Mouse (Mus musculus) heart, postnatal 0 days (tissue): Measurements from ENCODE around the gene Alk. TPM values are rescaled to one million over a fixed set of nuclear protein-coding genes. Genes with fewer than 3 reads are reported as not detected.

ENCODE experiments used
- ATAC-seq: fragments of 200-750 bp; cut with Nextera tagmentation; 2 replicates; pipeline ENCODE4 v1.8.0; 2017; ENCODE audit warnings: low read depth, moderate number of reproducible peaks, moderate library complexity; ENCODE audit not compliant: insufficient read depth
- DNase-seq: peaks from one replicate; pipeline ENCODE4 v3.0.0-alpha.2; 2016; ENCODE audit warnings: low spot score
- H3K27ac ChIP-seq: fragments of 300-500 bp; sonication (generic); 2 replicates; pipeline ENCODE4 v1.5.1; 2014; ENCODE audit warnings: low read depth, mild to moderate bottlenecking
- H3K27me3 ChIP-seq: fragments of 300-500 bp; sonication (generic); 2 replicates; pipeline ENCODE4 v1.6.1; 2014; ENCODE audit warnings: low read length, mixed read lengths; ENCODE audit not compliant: control insufficient read depth, insufficient read depth
- H3K36me3 ChIP-seq: fragments of 300-500 bp; sonication (generic); replicated peaks from 2 replicates; pipeline ENCODE4 v1.6.1; 2014; ENCODE audit warnings: low read length, mixed read lengths; ENCODE audit not compliant: control insufficient read depth, insufficient read depth
- H3K4me1 ChIP-seq: fragments of 300-500 bp; sonication (generic); 2 replicates; pipeline ENCODE4 v1.6.1; 2014; ENCODE audit warnings: antibody characterized with exemption; ENCODE audit not compliant: control insufficient read depth, insufficient read depth
- H3K4me2 ChIP-seq: fragments of 300-500 bp; sonication (generic); 2 replicates; pipeline ENCODE4 v1.6.1; 2014; ENCODE audit warnings: low read depth, mild to moderate bottlenecking, low read length, moderate library complexity
- H3K4me3 ChIP-seq: fragments of 300-500 bp; sonication (generic); 2 replicates; pipeline ENCODE4 v1.5.1; 2014; ENCODE audit warnings: low read depth, low read length
- H3K9ac ChIP-seq: fragments of 300-500 bp; sonication (generic); replicated peaks from 2 replicates; pipeline ENCODE4 v1.6.1; 2014; ENCODE audit warnings: low read depth, low read length, mixed read lengths
- H3K9me3 ChIP-seq: fragments of 300-500 bp; sonication (generic); replicated peaks from 2 replicates; pipeline ENCODE4 v1.6.1; 2016; ENCODE audit warnings: low read length; ENCODE audit not compliant: control insufficient read depth
- CTCF ChIP-seq: IDR thresholded peaks from 2 replicates; pipeline ENCODE4 v1.5.1; 2016; ENCODE audit warnings: antibody characterized with exemption, control low read depth, low read depth
- EP300 ChIP-seq: IDR thresholded peaks from 2 replicates; pipeline ENCODE4 v1.6.1; 2016; ENCODE audit warnings: antibody characterized with exemption, low read depth
- WGBS: fragments of 180-500 bp; shearing (Covaris S2); extraction: QIAGEN DNeasy Blood & Tissue Kit; methylation state at CpG from one replicate; pipeline ENCODE4 v1.1.7; 2014; 5-methylcytosine and 5-hydroxymethylcytosine counted together
- polyA plus RNA-seq: library from polyadenylated mRNA; unstranded; fragments of >200 nt; fragmentation: Nextera tagmentation; extraction: Ambion mirVana; gene quantifications from 2 replicates; pipeline ENCODE4 v1.2.1, GENCODE M21; 2015
- total RNA-seq: library from RNA; depleted of rRNA; stranded (reverse); fragments of >200 nt; gene quantifications from 2 replicates; pipeline ENCODE4 v1.2.3, GENCODE M21; 2014; ENCODE audit warnings: low replicate concordance

The Alk gene
- total and polyA plus RNA-seq, 2 experiments from 2014 or later, result 0.04 TPM; not detected in 1

DNA sequence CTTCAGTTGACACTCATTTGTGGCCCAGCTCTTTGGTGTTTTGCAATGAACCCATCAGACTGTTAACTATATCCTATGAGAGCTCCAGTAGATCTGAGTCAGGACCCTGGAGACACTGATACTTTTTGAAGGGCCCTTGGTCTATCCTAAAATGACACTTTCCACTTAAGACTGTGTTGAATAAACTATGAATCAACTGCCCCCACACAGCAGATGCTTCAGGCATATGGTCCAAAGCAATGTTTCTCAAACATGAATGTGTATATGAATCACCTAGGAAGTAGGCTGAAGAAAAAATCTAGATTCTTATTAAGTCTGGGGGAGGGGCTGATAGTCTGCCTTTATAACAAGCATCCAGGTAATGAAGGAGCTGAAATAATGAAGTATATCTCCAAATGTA lies 189.8 kb downstream of the Alk start:
- no peak overlapping the region for H3K4me2 ChIP-seq
- no peak overlapping the region for H3K4me3 ChIP-seq
- H3K27ac ChIP-seq, result no peak overlapping the region
- H3K9me3 ChIP-seq, result no peaks in the 10 kb centered on the region
- DNase-seq (no peak), ATAC-seq (no peak)
- TF ChIP-seq CTCF (no peak), EP300 (no peak)
- H3K36me3 ChIP-seq, result no peaks in the 10 kb centered on the region
- H3K9ac ChIP-seq, result no peak overlapping the region
- no peaks in the 10 kb centered on the region for H3K27me3 ChIP-seq
- H3K4me1 ChIP-seq, result no peaks in the 10 kb centered on the region

DNA sequence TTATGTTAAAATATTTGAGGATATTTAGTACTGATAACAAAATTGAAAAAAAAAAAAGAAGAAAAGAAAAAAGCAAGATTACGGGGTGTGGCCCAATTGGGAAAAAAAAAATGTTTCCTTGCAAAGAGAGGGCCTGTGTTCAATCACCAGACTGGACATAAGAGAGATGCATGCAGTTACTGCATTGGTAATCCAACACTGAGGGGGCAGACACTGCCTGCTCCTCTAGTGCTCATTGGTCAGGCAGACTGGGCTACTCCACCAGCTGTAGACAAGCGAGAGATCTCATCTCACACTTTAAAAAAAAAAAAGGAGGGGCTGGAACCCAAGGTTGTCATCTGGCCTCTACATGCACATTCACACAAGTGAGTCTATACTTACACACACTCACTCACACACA lies 199.6 kb downstream of the Alk start:
- no peak for DNase-seq
- no peak overlapping the region for H3K27ac ChIP-seq
- H3K9ac ChIP-seq, result no peak overlapping the region
- H3K4me2 ChIP-seq, result no peak overlapping the region
- no peaks in the 10 kb centered on the region for H3K4me1 ChIP-seq
- H3K27me3 ChIP-seq, result no peaks in the 10 kb centered on the region
- TF ChIP-seq CTCF (no peak), EP300 (no peak)
- H3K36me3 ChIP-seq, result no peaks in the 10 kb centered on the region
- no peak overlapping the region for H3K4me3 ChIP-seq
- ATAC-seq, result no peak
- 58% methylated on average over 2 of the region's 2 CpGs for WGBS
- H3K9me3 ChIP-seq, result no peaks in the 10 kb centered on the region

DNA sequence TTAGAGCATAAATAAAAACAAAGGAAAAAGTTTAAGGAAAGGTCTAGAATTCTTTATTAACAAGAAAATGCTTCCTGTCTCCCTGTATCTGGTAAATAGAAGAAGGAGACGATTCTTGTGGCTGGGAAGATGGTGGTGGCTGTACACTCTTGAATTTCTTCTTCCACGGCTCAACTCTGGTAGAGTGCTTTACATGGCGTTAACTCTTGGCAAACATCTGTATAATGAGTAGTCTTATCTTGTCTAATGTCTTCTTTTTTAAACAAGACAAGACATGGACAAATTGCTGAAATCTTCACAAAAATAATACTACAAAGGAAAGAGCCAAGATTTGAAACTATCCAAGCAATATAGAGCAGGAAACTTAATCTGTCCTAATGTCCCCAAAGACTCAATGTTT lies 202.6 kb downstream of the Alk start:
- TF ChIP-seq EP300, result no peak
- no peak for TF ChIP-seq CTCF
- no peak overlapping the region for H3K9ac ChIP-seq
- no peaks in the 10 kb centered on the region for H3K36me3 ChIP-seq
- DNase-seq (no peak), ATAC-seq (no peak)
- H3K4me1 ChIP-seq, result no peaks in the 10 kb centered on the region
- no peaks in the 10 kb centered on the region for H3K9me3 ChIP-seq
- H3K27me3 ChIP-seq, result no peaks in the 10 kb centered on the region
- H3K4me3 ChIP-seq, result no peak overlapping the region
- H3K27ac ChIP-seq, result no peak overlapping the region
- WGBS, result 80% methylated on average over 3 of the region's 3 CpGs
- H3K4me2 ChIP-seq, result no peak overlapping the region

DNA sequence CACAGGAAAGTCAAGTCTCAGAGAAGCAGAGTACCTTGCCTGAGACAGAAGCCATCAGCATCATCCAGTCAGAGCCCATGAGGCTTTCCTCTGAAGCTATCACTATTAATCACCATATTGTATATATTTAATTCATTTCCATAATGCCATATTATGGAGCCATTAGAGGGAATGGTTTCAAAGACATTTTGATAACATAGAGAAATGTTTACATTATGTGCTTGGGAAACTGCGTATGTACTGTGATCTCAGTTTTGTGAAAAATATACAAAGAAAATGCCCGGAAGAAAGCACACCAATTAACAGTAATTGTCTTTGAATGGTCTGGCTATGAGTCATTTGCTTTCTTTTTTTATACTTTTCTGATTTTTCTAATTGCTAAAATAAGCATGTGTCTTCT lies 203.1 kb downstream of the Alk start:
- TF ChIP-seq CTCF (no peak), EP300 (no peak)
- Histone ChIP-seq H3K9me3 (no peaks in the 10 kb centered on the region), H3K9ac (no peak overlapping the region), H3K27me3 (no peaks in the 10 kb centered on the region), H3K4me3 (no peak overlapping the region), H3K36me3 (no peaks in the 10 kb centered on the region), H3K4me1 (no peaks in the 10 kb centered on the region), H3K27ac (no peak overlapping the region), H3K4me2 (no peak overlapping the region)
- ATAC-seq (no peak), DNase-seq (no peak)
- 81% methylated on average over 2 of the region's 2 CpGs for WGBS

DNA sequence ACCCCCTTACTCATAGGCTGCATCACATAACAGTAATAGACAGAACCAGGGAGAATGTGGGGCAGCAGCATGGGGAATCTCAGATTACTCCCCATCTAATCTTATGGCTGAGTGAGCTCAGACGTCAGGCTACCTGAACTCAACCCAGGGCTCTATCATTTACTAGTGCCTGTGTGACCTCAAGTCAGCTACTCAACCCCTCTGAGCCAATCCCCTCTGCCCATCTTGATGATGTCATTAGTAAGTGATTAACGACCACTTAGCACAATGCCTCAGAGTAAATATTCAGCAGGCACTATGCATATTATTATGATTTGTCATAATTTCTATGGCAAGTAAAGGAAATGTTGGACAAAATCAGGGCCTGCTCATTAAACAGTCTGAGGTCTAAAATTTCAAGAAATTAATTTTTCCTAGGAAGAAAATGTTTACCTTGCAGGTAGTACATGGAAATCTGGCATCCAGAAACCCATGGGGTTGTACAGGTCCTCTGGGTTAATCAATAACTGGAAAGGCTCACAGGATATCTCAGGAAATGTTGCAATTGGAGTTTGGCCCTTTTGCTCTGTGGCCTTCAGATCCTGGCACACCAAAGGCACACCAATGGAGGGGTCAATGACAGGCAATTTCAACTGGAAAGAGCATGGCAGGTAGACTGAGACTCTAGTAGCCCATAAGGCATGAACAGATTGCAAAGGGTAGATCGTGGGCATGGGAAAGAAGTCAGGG lies 204.9 kb downstream of the Alk start:
- no peak overlapping the region for H3K27ac ChIP-seq
- H3K36me3 ChIP-seq, result no peaks in the 10 kb centered on the region
- H3K4me2 ChIP-seq, result no peak overlapping the region
- H3K4me1 ChIP-seq, result no peaks in the 10 kb centered on the region
- H3K9ac ChIP-seq, result no peak overlapping the region
- no peak overlapping the region for H3K4me3 ChIP-seq
- DNase-seq (no peak), ATAC-seq (no peak)
- WGBS, result 60% methylated on average over 3 of the region's 3 CpGs
- no peaks in the 10 kb centered on the region for H3K9me3 ChIP-seq
- TF ChIP-seq CTCF, result no peak
- no peak for TF ChIP-seq EP300
- H3K27me3 ChIP-seq, result no peaks in the 10 kb centered on the region

DNA sequence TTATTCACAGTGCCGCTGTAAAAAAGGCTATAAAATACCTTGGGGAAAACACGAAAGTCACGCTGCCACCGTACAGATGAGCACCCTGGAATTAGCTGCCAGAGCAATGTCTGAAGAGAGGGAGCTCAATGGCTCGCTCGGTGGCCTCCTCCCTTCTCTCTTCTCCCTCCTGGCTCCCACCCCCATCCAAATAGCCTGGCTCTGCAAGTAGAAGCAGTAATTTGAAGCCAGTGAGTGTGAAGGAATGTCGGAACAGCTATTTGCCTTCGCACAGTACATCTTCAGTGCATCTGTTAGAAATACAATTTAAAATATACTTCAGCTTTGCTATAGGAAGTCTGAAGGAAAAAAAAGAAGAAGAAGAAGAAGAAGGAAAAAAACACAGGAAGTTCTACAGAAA lies 208.5 kb downstream of the Alk start:
- ATAC-seq (no peak), DNase-seq (no peak)
- Histone ChIP-seq H3K36me3 (no peaks in the 10 kb centered on the region), H3K9me3 (no peaks in the 10 kb centered on the region), H3K4me3 (no peak overlapping the region), H3K27me3 (no peaks in the 10 kb centered on the region), H3K9ac (no peak overlapping the region), H3K4me1 (no peaks in the 10 kb centered on the region), H3K4me2 (no peak overlapping the region), H3K27ac (no peak overlapping the region)
- 61% methylated on average over 8 of the region's 8 CpGs for WGBS
- no peak for TF ChIP-seq EP300
